Mouse (Mus musculus): ENCODE measurements at regions not wholly inside any gene's neighbourhood (a gene's known extent, or its start where the extent isn't known, plus 50 kb on each side); places are given as distances from the start of the nearest gene placed in this dataset.

DNA sequence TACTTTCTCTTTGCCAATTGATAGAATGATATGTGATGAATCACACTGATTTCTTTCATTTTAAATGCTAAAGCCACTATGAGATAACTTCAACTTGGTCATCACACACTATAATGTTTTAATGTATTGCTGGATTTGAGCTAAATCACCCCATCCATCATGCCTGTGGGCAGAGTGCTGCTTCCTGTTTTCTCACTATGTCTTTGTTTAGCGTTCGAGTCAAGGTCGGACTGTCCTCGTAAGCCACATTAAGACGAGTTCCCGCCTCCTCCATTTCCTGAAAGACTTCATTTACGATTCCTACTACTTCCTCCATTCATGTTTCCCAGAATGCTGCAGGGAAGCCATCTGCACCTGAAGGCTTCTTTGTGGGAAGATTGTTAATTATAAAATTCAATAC, 1420.0 kb upstream of the Got2 start:
- WGBS: 65% methylated on average over 7 of the region's 7 CpGs
- H3K4me1 ChIP-seq (ENCODE audit: control insufficient read depth, insufficient read depth, low read length): no peaks in the 10 kb centered on the region
- H3K27ac ChIP-seq (replicated peaks; ENCODE audit: low read depth, low read length): no peak overlapping the region
- ATAC-seq (ENCODE audit: low read depth) (no peak), DNase-seq (ENCODE audit: low spot score) (no peak)
- no peaks in the 10 kb centered on the region for H3K9me3 ChIP-seq (ENCODE audit: control insufficient read depth, low read length)
- H3K27me3 ChIP-seq (replicated peaks; ENCODE audit: control insufficient read depth, insufficient read depth, low read length): no peaks in the 10 kb centered on the region
- H3K36me3 ChIP-seq (ENCODE audit: control insufficient read depth, insufficient read depth, low read length): no peaks in the 10 kb centered on the region
- no peak overlapping the region for H3K4me3 ChIP-seq (ENCODE audit: low read depth, low read length)
- H3K9ac ChIP-seq (ENCODE audit: low read depth, low read length): no peak overlapping the region
- no peak overlapping the region for H3K4me2 ChIP-seq (ENCODE audit: low read depth, low read length)

- no peaks in the 10 kb centered on the region for H3K36me3 ChIP-seq (ENCODE audit: control insufficient read depth, insufficient read depth, low read length)
- DNase-seq (ENCODE audit: low spot score) (peak; percentile 6), ATAC-seq (ENCODE audit: low read depth) (no peak)
- no peaks in the 10 kb centered on the region for H3K27me3 ChIP-seq (replicated peaks; ENCODE audit: control insufficient read depth, insufficient read depth, low read length)
- WGBS: 54% methylated on average over 3 of the region's 3 CpGs
- H3K4me1 ChIP-seq (ENCODE audit: control insufficient read depth, insufficient read depth, low read length): no peaks in the 10 kb centered on the region
- H3K4me2 ChIP-seq (ENCODE audit: low read depth, low read length): no peak overlapping the region
- no peak overlapping the region for H3K27ac ChIP-seq (replicated peaks; ENCODE audit: low read depth, low read length)
- no peak overlapping the region for H3K9ac ChIP-seq (ENCODE audit: low read depth, low read length)
- no peak overlapping the region for H3K4me3 ChIP-seq (ENCODE audit: low read depth, low read length)
- no peaks in the 10 kb centered on the region for H3K9me3 ChIP-seq (ENCODE audit: control insufficient read depth, low read length)
These were observed 1382.2 kb upstream of the Got2 start for GRCm38 (mm10) chr8:97270582-97270981.

DNA sequence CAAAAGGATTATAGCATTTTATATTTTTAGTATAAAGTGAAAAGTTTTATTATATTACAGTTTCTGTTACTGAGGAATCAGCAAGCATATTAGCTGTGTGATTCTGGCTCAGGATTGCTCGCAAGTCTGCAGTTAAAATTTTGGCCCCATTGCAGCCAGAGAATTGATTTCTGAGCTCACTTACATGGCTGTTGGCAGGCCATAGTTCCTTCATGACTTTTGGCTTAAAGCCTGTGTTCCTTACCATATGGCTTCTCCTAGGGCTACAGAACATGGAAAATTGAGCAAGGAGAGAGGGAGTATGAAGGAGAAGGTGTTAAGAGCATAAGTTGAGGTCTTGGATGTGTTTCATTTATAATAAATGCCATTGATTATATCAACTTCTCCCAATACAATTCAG, 1372.6 kb upstream of the Got2 start:
- no peak for ATAC-seq (ENCODE audit: low read depth)
- WGBS: 67% methylated on average over 1 of the region's 1 CpGs
- Histone ChIP-seq H3K36me3 (ENCODE audit: control insufficient read depth, insufficient read depth, low read length) (no peaks in the 10 kb centered on the region), H3K27ac (replicated peaks; ENCODE audit: low read depth, low read length) (no peak overlapping the region), H3K4me1 (ENCODE audit: control insufficient read depth, insufficient read depth, low read length) (no peaks in the 10 kb centered on the region), H3K4me2 (ENCODE audit: low read depth, low read length) (no peak overlapping the region), H3K9me3 (ENCODE audit: control insufficient read depth, low read length) (no peaks in the 10 kb centered on the region), H3K27me3 (replicated peaks; ENCODE audit: control insufficient read depth, insufficient read depth, low read length) (no peaks in the 10 kb centered on the region), H3K9ac (ENCODE audit: low read depth, low read length) (no peak overlapping the region), H3K4me3 (ENCODE audit: low read depth, low read length) (no peak overlapping the region)
- DNase-seq (ENCODE audit: low spot score): peak; percentile 49

DNA sequence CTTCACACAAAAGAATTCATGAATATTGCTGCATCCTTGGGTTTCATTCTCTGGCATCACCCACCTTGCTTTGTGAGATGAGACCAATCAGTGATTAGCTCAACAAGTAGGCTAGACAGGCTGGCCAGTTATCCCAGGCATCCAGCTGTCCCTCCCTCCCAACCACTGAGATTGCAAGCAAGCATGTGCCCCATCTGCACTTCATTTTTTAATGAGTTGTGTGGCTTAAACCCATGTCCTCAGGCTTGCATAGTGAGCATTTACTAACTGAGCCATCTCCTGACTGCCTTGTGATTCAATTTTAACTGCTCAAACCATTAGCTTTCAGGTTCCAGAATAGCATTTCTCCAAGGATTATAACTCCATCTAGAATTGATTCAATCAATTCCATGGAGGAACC, 1365.8 kb upstream of the Got2 start:
- Histone ChIP-seq H3K27ac (replicated peaks; ENCODE audit: low read depth, low read length) (no peak overlapping the region), H3K4me2 (ENCODE audit: low read depth, low read length) (no peak overlapping the region), H3K36me3 (ENCODE audit: control insufficient read depth, insufficient read depth, low read length) (no peaks in the 10 kb centered on the region), H3K4me3 (ENCODE audit: low read depth, low read length) (no peak overlapping the region), H3K4me1 (ENCODE audit: control insufficient read depth, insufficient read depth, low read length) (no peaks in the 10 kb centered on the region), H3K27me3 (replicated peaks; ENCODE audit: control insufficient read depth, insufficient read depth, low read length) (no peaks in the 10 kb centered on the region), H3K9ac (ENCODE audit: low read depth, low read length) (no peak overlapping the region), H3K9me3 (ENCODE audit: control insufficient read depth, low read length) (no peaks in the 10 kb centered on the region)
- DNase-seq (ENCODE audit: low spot score) (no peak), ATAC-seq (ENCODE audit: low read depth) (no peak)

- no peak overlapping the region for H3K27ac ChIP-seq (replicated peaks; ENCODE audit: low read depth, low read length)
- ATAC-seq (ENCODE audit: low read depth) (no peak), DNase-seq (ENCODE audit: low spot score) (no peak)
- no peak overlapping the region for H3K4me2 ChIP-seq (ENCODE audit: low read depth, low read length)
- no peaks in the 10 kb centered on the region for H3K9me3 ChIP-seq (ENCODE audit: control insufficient read depth, low read length)
- no peaks in the 10 kb centered on the region for H3K36me3 ChIP-seq (ENCODE audit: control insufficient read depth, insufficient read depth, low read length)
- 91% methylated on average over 3 of the region's 3 CpGs for WGBS
- no peaks in the 10 kb centered on the region for H3K4me1 ChIP-seq (ENCODE audit: control insufficient read depth, insufficient read depth, low read length)
- H3K27me3 ChIP-seq (replicated peaks; ENCODE audit: control insufficient read depth, insufficient read depth, low read length): no peaks in the 10 kb centered on the region
- no peak overlapping the region for H3K9ac ChIP-seq (ENCODE audit: low read depth, low read length)
- H3K4me3 ChIP-seq (ENCODE audit: low read depth, low read length): no peak overlapping the region
These were observed 1363.9 kb upstream of the Got2 start for GRCm38 (mm10) chr8:97252232-97252631.

DNA sequence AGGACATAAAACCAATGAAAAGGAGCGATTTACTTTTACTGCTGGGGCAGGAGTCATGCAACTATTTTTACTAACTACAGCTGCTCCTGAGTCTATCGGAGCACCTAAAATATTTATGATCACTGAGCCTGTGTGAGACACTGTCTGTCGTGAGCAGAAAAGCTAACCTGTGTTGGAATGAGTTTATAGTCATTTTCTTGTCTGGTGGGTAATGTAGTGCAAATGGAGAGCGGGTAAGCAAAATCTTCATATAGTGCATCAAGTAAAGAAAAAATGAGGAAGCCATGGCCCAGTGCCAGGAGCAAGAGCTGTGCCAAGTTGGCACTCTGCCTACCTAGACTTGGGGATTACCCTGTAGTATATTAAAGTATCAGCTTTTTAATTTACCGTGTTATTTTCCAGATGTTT, 1363.1 kb upstream of the Got2 start:
- peak; percentile 53; the same call in 1 of the 2 replicates for ATAC-seq (ENCODE audit: low read depth)
- Histone ChIP-seq H3K27ac (replicated peaks; ENCODE audit: low read depth, low read length) (no peak overlapping the region), H3K36me3 (ENCODE audit: control insufficient read depth, insufficient read depth, low read length) (no peaks in the 10 kb centered on the region), H3K9ac (ENCODE audit: low read depth, low read length) (no peak overlapping the region), H3K4me2 (ENCODE audit: low read depth, low read length) (no peak overlapping the region), H3K4me1 (ENCODE audit: control insufficient read depth, insufficient read depth, low read length) (no peaks in the 10 kb centered on the region), H3K9me3 (ENCODE audit: control insufficient read depth, low read length) (no peaks in the 10 kb centered on the region), H3K4me3 (ENCODE audit: low read depth, low read length) (no peak overlapping the region), H3K27me3 (replicated peaks; ENCODE audit: control insufficient read depth, insufficient read depth, low read length) (no peaks in the 10 kb centered on the region)
- DNase-seq (ENCODE audit: low spot score): peak; percentile 53
- 44% methylated on average over 5 of the region's 5 CpGs for WGBS

DNA sequence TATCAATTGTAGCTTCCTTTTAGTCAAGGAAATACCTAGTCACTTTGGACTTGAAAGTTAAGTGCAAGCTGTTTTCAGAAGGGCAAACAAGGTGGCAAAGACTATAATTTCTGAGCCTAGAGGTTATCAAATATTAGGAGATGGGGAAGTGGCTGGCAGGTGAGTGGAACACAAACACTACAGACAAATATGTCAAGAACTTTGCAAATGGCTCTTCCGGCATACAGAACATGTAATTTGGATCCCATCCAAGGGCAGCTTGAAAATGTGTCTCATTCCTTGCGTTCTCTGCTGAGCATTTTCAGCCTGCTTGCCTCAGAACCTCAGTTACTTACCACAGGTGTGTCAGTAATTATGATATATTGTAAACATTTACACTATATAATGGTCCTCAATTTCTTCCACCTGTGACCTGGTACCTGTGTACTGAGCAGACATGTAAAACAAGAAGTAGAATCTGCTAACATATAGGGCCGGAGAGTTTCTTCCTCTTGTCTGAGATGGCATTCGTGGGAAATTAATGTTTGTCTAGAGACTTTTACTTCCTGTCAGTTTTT, 1346.3 kb upstream of the Got2 start:
- WGBS: 78% methylated on average over 4 of the region's 4 CpGs
- H3K9me3 ChIP-seq (ENCODE audit: control insufficient read depth, low read length): no peaks in the 10 kb centered on the region
- no peak overlapping the region for H3K27ac ChIP-seq (replicated peaks; ENCODE audit: low read depth, low read length)
- no peak overlapping the region for H3K4me3 ChIP-seq (ENCODE audit: low read depth, low read length)
- H3K4me2 ChIP-seq (ENCODE audit: low read depth, low read length): no peak overlapping the region
- DNase-seq (ENCODE audit: low spot score) (no peak), ATAC-seq (ENCODE audit: low read depth) (no peak)
- no peak overlapping the region for H3K9ac ChIP-seq (ENCODE audit: low read depth, low read length)
- no peaks in the 10 kb centered on the region for H3K27me3 ChIP-seq (replicated peaks; ENCODE audit: control insufficient read depth, insufficient read depth, low read length)
- no peaks in the 10 kb centered on the region for H3K36me3 ChIP-seq (ENCODE audit: control insufficient read depth, insufficient read depth, low read length)
- no peaks in the 10 kb centered on the region for H3K4me1 ChIP-seq (ENCODE audit: control insufficient read depth, insufficient read depth, low read length)

DNA sequence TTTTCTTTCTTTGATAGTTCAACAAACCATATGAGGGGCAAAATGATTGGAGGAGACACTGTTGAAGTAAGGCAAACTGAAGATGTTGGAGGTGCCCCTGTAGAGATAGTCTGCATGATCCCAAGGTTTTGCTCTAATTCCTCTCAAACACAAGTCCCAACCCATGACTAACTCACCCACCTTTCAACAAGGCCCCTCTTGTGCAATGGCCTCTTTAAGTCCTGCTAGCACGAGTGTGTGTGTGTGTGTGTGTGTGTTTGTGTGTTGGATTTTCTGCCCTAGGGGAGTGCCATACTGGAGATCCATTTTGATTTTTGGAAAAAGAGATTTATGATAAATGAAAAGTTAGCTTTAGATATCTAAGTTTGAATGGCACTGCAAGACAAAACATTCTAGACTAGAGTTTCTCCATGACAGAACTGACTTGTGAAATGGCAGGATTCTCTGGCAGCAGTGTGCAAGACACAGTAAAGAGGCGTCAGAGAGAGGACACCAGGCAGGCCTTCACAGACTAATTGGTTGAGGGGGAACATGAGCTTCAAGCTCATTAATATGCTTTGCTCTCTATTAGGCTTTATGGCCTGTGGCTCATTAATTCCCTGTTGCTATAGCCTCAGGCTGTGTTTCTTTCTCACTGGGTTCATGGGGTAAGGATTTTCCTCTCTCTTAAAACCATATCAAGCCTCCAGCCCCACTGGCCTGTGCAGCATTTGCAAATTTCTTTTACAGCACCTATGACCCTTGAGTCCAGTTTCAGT, 1344.5 kb upstream of the Got2 start:
- Histone ChIP-seq H3K4me2 (ENCODE audit: low read depth, low read length) (no peak overlapping the region), H3K9ac (ENCODE audit: low read depth, low read length) (no peak overlapping the region), H3K36me3 (ENCODE audit: control insufficient read depth, insufficient read depth, low read length) (no peaks in the 10 kb centered on the region), H3K9me3 (ENCODE audit: control insufficient read depth, low read length) (no peaks in the 10 kb centered on the region), H3K4me1 (ENCODE audit: control insufficient read depth, insufficient read depth, low read length) (no peaks in the 10 kb centered on the region), H3K4me3 (ENCODE audit: low read depth, low read length) (no peak overlapping the region), H3K27me3 (replicated peaks; ENCODE audit: control insufficient read depth, insufficient read depth, low read length) (no peaks in the 10 kb centered on the region), H3K27ac (replicated peaks; ENCODE audit: low read depth, low read length) (no peak overlapping the region)
- DNase-seq (ENCODE audit: low spot score): no peak
- 49% methylated on average over 2 of the region's 2 CpGs for WGBS
- no peak for ATAC-seq (ENCODE audit: low read depth)

GRCm38 (mm10) chr8:97231652-97232051, 1343.3 kb upstream of the Got2 start:
- no peak for DNase-seq (ENCODE audit: low spot score)
- Histone ChIP-seq H3K36me3 (ENCODE audit: control insufficient read depth, insufficient read depth, low read length) (no peaks in the 10 kb centered on the region), H3K27ac (replicated peaks; ENCODE audit: low read depth, low read length) (no peak overlapping the region), H3K9ac (ENCODE audit: low read depth, low read length) (no peak overlapping the region), H3K4me1 (ENCODE audit: control insufficient read depth, insufficient read depth, low read length) (no peaks in the 10 kb centered on the region), H3K4me2 (ENCODE audit: low read depth, low read length) (no peak overlapping the region), H3K27me3 (replicated peaks; ENCODE audit: control insufficient read depth, insufficient read depth, low read length) (no peaks in the 10 kb centered on the region), H3K9me3 (ENCODE audit: control insufficient read depth, low read length) (no peaks in the 10 kb centered on the region), H3K4me3 (ENCODE audit: low read depth, low read length) (no peak overlapping the region)
- 81% methylated on average over 5 of the region's 5 CpGs for WGBS
- ATAC-seq (ENCODE audit: low read depth): no peak
